Mouse (Mus musculus) ovary, postnatal 10 days (tissue): ENCODE data around the gene Cpxm1.
A peak's percentile ranks its signal among the peaks of the same experiment; 100 is the strongest.
"Not testable (repeated sequence)": the region's sequence is repeated elsewhere in the genome, so short reads cannot be mapped to it uniquely, and the experiment has no call there.

Source experiments
- DNase-seq: peaks from one replicate; pipeline ENCODE4 v3.0.0; 2022; ENCODE audit warnings: low spot score

Cpxm1 gene

GRCm38 (mm10) chr2:130401891-130402290 lies 4.5 kb upstream of the Cpxm1 start:
- no peak for DNase-seq

GRCm38 (mm10) chr2:130400046-130400445 lies 2.7 kb upstream of the Cpxm1 start:
- DNase-seq = no peak

- no peak for DNase-seq
Observed at GRCm38 (mm10) chr2:130398091-130398490, 717 bp upstream of the Cpxm1 start.

- DNase-seq = no peak
Observed at GRCm38 (mm10) chr2:130395696-130396095, 1.7 kb downstream of the Cpxm1 start.

- DNase-seq = no peak
Observed at GRCm38 (mm10) chr2:130392836-130393235, 4.5 kb downstream of the Cpxm1 start.

- DNase-seq = no peak
Observed at GRCm38 (mm10) chr2:130390993-130391625, 6.3 kb downstream of the Cpxm1 start.

DNA sequence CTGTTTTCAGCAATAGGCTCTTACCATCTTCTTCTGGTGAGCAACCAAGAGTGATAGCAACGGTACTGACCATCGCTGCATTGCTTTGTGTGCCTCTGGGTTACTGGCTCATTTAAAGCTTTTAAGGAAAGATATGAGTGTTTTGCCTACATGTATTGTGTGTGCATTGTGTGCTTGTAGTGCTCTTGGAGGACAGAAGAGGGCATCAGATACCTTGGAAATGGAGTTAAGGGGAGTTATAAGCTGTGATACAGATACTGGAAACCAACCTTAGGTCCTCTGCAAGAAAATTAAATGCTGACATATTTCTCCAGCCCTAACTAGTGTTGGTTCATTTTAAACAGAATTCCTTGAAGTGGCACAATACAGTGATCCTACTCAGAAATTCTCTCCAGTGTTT lies 8.6 kb downstream of the Cpxm1 start:
- no peak for DNase-seq

DNA sequence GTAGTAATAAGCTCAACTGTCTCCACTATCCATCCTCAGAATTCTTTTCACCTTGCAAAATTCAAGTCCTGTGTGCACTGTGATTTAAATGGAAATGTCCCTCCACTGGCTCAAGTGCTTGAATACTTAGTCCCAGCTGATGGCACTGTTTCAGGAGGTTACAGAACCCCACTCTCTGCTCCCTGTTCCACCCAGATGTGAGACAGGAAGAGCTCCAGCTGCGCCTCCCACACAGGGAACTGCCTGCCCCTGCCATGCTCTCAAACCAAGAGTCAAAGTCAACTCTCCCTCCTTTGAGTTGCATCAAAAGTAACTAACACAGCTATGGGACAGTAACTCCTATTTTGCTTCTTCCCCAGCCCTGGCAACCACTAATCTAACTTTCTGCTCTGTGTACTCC lies 11.2 kb downstream of the Cpxm1 start:
- no peak for DNase-seq

- DNase-seq = no peak
Observed at GRCm38 (mm10) chr2:130383895-130384294, 13.5 kb downstream of the Cpxm1 start.

GRCm38 (mm10) chr2:130383205-130383604 lies 14.2 kb downstream of the Cpxm1 start:
- no peak for DNase-seq

DNA sequence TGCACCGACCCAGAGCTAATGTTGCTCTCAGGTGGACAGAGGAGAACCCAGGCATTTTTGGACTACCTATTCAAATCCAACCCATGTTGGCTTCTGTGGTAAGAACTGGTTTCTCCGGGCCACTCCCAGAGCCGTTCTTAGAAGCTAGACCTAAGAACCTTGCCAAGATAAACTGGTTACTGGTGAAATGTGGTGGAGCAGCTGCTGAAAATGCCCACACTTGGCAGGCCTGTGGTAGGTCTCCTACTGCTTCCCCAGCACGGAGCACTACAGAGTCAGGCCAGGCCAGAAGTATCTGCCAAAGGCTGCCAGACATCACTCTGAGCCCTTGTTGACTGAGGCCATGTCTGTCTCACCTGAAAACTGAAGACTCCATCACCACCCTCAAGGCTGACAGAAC lies 22.4 kb downstream of the Cpxm1 start:
- no peak for DNase-seq

DNA sequence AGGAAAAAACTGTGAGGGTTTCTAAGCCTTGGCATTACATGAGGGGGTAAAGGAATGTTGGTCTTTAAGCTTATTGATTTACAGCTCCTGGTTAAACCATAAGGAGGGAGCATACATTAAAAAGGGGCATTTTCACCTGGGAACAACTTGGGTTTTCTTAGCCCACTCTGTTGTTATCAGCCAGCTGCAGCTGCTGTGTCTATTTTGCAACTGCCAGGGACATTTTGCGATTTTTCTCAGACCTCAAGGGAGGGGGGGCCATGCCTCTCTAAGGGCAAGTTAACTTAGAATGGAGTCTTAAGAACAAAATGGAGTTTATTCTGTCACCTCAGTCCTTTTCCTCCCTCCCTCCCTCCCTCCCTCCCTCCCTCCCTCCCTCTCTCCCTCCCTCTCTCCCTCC lies 24.3 kb downstream of the Cpxm1 start:
- DNase-seq = not testable (repeated sequence)

GRCm38 (mm10) chr2:130367386-130367785 lies 30.0 kb downstream of the Cpxm1 start:
- no peak for DNase-seq

DNA sequence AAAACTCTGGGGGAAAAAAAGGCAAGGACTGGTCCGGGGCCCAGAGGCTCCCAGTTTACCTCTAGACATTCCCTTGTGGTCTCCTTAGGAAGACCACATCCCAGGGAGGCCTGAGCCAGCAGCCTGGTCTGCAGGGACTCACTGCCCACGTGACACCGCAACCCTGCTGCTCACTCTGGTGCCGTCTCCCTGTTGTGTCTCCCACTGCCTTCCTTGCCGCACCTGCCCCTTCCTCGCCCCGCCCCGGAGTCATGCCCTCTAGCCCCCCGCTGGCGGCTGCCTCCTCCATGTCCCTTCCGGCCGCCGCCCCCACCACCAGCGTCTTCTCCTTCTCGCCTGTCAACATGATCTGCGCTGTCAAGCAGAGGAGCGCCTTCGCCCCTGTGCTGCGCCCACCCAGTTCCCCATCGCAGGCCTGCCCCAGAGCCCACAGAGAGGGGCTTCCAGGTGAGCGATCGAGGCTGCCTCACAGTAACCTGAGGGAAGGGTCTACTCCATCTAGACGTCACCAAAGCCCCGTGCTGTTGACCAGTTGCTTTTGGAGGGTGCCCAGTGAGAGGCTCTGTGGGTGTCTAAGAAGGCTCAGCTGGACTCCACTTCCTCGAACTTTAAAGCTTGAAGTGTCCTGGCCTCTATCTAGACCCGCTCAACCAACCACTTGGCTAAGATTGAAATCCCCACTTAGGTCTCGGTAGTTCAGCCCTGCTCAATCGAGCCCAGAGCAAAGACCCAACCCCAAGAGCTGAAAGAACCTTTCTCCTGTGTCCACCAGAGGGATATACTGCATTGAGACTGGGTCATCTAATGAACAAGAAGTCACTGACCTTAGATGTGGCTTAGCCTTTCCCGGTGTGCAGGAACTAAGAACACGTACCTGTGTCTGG lies 31.9 kb downstream of the Cpxm1 start:
- DNase-seq = no peak

DNA sequence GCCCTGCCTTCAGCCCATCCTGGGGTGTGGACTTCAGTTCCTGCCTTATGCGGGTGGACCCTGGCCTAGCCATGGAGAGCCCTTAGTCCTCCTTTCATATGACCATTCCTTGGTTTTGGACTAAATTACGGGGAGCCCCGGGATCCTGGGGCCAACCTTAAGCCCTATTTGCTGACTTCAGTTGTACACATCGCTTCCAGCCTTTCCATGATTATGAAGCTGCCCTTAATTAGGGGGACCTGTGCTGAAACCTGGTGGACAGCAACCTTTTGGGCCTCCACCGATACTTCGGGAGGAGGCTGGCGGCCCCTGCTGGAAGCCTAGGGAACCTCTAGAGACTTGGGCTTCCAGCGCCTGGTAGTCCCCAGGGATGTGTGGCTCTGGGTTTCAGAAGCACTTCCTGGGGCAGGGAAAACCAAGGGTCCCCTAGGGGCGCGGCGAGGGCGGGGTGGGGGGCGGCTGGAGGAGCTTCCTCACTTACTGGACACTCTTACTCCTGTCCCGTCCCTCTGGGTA lies 34.8 kb downstream of the Cpxm1 start:
- DNase-seq = peak; percentile 15

DNA sequence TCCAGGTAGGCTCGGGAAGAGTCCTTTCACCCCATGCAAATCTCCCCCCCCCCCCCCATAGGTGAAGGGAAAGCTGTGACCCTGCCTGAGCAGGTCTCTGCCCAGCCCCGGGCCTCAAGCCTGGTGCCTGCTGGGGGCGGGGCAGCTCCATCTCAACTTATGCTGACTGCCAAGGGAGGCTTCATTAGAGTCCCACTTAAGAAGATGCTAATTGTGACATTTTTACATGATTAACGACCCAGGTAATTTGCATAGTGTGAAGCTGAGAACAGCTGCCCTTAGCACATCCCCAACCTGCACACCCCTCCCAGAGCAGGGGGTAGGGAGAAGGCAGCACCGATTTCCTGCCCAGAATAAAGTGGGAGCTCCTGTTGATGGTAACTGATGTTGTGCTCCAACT lies 38.5 kb downstream of the Cpxm1 start:
- DNase-seq = no peak

- DNase-seq = no peak
Observed at GRCm38 (mm10) chr2:130357551-130357950, 39.8 kb downstream of the Cpxm1 start.

- no peak for DNase-seq
Observed at GRCm38 (mm10) chr2:130353889-130354288, 43.5 kb downstream of the Cpxm1 start.

GRCm38 (mm10) chr2:130353411-130353810 lies 44.0 kb downstream of the Cpxm1 start:
- no peak for DNase-seq

DNA sequence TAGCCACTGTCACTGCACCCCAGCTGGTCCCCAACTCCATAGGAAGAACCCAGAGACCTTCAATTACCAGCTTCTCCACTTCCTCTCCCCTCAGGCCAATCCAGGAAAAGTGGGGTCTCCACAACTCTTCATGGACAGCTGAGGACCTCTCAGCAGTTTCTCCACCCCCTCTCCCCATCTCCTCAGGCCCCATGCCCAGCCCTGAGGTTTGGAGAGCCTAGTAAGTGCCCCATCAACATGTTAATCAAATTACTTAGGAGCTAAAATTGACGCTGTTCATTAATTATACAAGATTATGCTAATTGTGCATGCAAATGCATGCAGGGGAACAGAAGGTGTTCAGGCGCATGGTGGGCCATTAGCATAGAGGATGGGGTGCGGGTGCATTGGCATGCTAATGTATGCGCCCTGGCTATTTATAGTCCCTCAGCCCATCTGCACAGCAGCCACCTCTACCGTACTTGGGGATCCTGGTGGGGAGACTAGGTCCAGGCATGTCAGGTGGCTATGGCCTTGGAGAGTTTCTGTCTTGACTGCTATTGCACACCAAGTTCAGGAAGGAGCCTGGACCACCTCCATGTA lies 45.5 kb downstream of the Cpxm1 start:
- DNase-seq = no peak

- no peak for DNase-seq
Observed at GRCm38 (mm10) chr2:130350376-130350775, 47.0 kb downstream of the Cpxm1 start.

GRCm38 (mm10) chr2:130341220-130341580 lies 56.2 kb downstream of the Cpxm1 start:
- no peak for DNase-seq
